Mouse (Mus musculus) heart, postnatal 25 days (tissue): ENCODE results near the gene Dnaic1. TPM values are rescaled to one million over a fixed set of nuclear protein-coding genes. Genes with fewer than 3 reads are reported as not detected.

Experiments used
- DNase-seq: peaks from one replicate; pipeline ENCODE4 v3.0.0; 2022; ENCODE audit warnings: low spot score
- intact Hi-C: fragments of 180-260 bp; cut with DNase I; formaldehyde crosslinking; loops from one replicate; pipeline ENCODE4 v1.15.1; 2025
- total RNA-seq, 2 experiments: library from RNA; stranded (reverse); gene quantifications; 2 replicates each; pipeline ENCODE4 v1.2.3; 2021

Dnaic1 gene
- 1 to 10 TPM; 1.8 to 2.7 TPM for total RNA-seq

DNA sequence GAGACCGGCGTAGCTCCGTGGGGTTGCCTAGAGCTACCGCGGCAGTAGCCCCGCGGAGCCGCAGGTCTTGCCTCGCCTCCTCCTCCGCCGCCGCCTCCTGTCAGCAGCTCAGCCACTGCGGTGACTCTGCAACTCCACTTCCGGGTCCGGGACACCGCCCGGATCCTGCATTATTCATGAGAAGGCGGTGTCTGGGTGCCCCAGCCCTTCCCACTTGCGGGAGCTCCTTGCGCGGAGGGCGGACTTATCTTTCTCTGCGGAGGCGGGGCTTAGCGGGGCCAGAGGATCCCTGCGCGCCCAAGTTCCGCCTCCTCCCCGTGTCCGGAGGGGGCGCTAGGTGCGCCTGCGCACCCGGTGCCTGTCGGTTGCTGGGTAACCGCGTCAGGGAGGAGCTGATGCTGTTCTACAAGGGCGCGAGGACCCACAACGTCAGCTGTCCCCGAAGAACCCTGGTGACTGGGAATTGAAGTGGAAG, at the start of gene Dnaic1, which contains the start of gene Fam219a:
Dnaic1 (plus strand) TSS at position 365 of the 475 bp plus-strand sequence.
Fam219a (minus strand) TSS at position 128 of the 475 bp plus-strand sequence.
- DNase-seq: peak; percentile 99
- intact Hi-C loops: loop anchor here (2.0 kb wide), 1 partner anchor 15 kb away; no protein-coding TSS in a partner anchor

DNA sequence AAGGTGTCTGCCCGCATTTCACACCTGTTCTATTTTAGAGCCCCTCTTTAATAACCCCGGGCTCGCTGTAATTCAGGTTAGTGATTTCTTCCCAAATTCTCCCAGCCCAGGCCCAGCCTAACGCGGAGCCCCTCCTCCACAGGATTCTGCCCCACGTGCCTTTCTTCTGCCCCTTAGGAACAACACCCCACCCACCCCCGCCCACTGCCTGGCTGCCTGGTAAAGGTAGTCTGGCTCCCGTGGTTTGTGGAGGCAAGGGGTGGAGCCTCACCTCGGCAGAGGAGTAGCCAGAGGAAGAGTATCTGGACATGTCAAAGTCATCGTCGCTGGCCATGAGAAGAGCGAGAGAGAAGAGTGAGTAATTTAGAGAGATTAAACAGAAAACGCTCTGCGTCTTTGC, 48.9 kb upstream of the Dnaic1 start:
- intact Hi-C loops: no loop called here
- DNase-seq: no peak

GRCm38 (mm10) chr4:41522136-41522535, 47.4 kb upstream of the Dnaic1 start:
- no peak for DNase-seq
- intact Hi-C loops: loop anchor here (2.0 kb wide), 2 partner anchors 93 to 131 kb away; no protein-coding TSS in a partner anchor

DNA sequence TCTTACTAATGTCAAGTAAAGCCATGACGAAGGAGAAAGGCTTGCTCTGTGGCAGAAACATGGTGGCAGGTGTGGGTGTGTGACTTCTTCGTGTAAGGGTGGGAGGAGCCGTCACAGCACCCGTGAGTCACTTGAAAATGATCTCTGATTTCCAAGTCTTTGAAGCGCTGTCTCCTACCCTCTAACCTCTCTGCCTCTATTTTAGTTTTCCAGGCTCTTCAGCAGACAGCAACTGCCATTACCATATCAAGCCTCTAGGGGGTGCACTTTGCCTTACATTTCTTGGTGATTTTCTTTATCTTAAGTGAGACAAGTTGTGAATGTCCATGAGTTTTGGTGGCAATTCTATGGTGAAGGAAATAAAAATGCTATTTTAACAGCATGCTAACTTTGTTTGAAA, 46.8 kb upstream of the Dnaic1 start:
- intact Hi-C loops: loop anchor here (2.0 kb wide), 2 partner anchors 92 to 130 kb away; no protein-coding TSS in a partner anchor
- DNase-seq: no peak

- intact Hi-C loops: loop anchor here (2.0 kb wide), 2 partner anchors 91 to 129 kb away; no protein-coding TSS in a partner anchor
- no peak for DNase-seq
These were observed 45.7 kb upstream of the Dnaic1 start for GRCm38 (mm10) chr4:41523839-41524238.

GRCm38 (mm10) chr4:41524829-41525228, 44.7 kb upstream of the Dnaic1 start:
- intact Hi-C loops: no loop called here
- no peak for DNase-seq

- intact Hi-C loops: no loop called here
These were observed 43.0 kb upstream of the Dnaic1 start for GRCm38 (mm10) chr4:41526553-41526952.

DNA sequence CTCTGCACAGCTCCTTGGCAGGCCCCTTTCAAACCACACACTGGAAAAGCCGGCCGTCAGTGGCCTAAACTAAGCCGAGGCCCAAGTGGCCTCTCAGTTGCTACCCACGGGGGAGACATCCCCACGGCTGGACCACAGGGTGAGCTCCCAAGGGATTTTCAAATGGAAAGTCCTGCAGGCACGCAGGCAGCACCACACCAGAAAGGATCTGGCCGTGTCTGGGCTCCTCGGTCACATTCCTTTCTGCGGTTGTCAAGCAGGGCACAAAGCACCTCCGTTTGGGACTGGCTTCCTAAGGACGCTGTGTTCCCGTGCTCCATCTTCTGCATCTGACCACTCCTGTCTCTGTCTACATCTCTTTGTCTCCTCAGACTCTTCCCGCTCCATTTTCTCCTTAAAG, 42.5 kb upstream of the Dnaic1 start:
- intact Hi-C loops: no loop called here
- no peak for DNase-seq

More at GRCm38 (mm10) chr4:41526553-41526952, 43.0 kb upstream of the Dnaic1 start:
- DNase-seq: no peak

DNA sequence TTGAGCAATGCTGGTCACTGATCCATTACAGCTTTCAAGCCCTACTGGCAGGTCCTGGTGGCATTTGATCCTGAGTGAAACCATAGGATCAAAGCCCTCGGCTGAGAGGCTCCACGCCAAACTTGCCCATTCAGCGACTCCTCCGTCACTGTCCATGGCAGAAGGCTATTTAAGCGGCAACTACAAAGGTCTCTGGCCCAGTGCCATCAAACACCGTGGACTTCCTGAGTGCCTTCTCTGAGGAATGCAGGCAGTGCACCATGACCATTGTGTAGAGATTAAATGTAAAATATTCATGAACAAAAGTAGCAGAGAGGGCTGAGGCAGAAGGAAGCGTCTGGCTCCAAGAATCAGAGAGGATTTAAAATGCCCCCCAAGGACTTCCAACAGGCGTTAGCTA, 41.6 kb upstream of the Dnaic1 start:
- intact Hi-C loops: no loop called here
- DNase-seq: no peak

GRCm38 (mm10) chr4:41532420-41532819, 37.2 kb upstream of the Dnaic1 start:
- intact Hi-C loops: no loop called here

DNA sequence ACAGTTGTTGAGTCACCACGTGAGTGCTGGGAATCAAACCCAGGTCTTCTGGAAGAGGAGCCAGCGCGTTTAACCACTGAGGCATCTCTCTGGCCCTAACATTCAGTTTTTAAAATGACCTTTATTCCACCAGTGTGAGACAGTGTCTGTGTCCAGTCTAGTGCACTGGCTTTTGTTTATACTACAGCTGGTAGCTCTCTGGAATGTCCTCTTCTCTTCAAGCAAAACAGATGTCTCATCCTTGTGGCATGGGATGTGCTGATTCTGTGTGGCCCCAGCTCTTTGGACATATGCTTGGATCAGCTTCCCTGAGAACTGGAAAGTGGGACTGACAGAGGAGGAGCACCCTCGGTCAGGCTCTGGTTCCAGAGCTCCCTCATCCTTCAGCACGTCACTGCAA, 34.7 kb upstream of the Dnaic1 start:
- intact Hi-C loops: no loop called here
- no peak for DNase-seq

More at GRCm38 (mm10) chr4:41532420-41532819, 37.2 kb upstream of the Dnaic1 start:
- DNase-seq: no peak

DNA sequence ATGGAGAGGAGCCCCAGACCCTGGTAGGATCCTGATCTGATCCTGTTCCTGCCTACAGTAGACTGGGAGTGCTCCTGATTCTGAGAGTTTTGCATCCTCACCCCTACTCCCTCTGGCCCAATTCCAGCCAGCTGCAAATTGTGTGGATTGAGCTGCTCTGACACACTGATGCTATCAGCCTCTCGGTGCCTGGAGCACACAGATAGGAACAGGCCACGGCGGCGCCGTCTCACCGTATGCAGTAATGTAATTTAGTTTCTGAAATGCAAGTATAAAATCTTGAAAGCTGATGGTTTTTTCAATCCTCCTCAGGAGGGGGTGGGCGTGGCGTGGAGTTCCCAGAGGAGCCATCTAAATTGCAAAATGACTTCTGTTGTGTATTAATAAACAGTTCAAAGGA, 27.4 kb upstream of the Dnaic1 start:
- intact Hi-C loops: no loop called here
- DNase-seq: no peak

- intact Hi-C loops: no loop called here
- DNase-seq: no peak
These were observed 23.6 kb upstream of the Dnaic1 start for GRCm38 (mm10) chr4:41545985-41546384.

DNA sequence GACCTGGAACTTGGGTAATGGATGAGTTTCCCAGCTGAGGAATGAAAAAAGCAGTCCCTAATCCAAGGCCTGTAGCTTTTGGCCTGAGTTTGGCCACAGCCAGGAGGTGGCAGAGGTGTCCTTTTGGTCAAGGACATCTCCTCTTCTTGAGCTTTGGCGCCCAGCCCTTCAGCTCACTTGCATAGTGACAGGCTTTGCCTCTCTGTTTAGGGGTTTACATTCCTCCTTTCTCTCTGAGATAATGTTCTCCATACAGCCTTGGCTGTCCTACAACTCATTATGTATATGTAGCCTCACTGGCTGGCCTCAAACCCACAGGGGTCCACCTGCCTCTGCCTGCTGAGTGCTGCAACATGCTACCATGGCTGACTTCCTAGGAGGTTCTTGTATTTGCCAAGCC, 22.5 kb upstream of the Dnaic1 start:
- no peak for DNase-seq
- intact Hi-C loops: no loop called here

DNA sequence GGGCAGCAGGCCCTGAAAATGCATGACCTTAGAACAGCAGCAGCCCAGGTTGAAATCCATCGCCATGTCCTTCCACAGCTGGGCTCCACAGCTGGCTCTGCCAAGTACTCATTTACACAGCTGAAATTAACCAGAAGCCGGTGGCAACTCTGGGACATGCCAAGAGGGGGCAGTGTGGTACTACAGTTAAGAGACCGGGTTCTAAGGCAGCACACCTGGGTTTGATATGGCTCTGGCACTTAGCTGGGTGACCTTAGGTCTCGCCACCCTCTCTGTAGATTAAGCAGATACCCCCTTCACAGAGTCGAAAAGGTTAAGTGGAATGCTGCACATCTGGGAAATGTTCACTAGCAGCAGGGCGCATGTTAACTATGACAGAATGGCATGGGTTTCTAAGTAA, 17.0 kb upstream of the Dnaic1 start:
- intact Hi-C loops: loop anchor here (1.0 to 5.0 kb wide), 4 partner anchors 62 to 155 kb away; partner anchors contain the start of gene Nudt2
- DNase-seq: peak; percentile 50

GRCm38 (mm10) chr4:41553116-41553515, 16.5 kb upstream of the Dnaic1 start:
- DNase-seq: no peak
- intact Hi-C loops: loop anchor here (2.0 to 5.0 kb wide), 3 partner anchors 86 to 154 kb away; partner anchors contain the start of gene Nudt2

DNA sequence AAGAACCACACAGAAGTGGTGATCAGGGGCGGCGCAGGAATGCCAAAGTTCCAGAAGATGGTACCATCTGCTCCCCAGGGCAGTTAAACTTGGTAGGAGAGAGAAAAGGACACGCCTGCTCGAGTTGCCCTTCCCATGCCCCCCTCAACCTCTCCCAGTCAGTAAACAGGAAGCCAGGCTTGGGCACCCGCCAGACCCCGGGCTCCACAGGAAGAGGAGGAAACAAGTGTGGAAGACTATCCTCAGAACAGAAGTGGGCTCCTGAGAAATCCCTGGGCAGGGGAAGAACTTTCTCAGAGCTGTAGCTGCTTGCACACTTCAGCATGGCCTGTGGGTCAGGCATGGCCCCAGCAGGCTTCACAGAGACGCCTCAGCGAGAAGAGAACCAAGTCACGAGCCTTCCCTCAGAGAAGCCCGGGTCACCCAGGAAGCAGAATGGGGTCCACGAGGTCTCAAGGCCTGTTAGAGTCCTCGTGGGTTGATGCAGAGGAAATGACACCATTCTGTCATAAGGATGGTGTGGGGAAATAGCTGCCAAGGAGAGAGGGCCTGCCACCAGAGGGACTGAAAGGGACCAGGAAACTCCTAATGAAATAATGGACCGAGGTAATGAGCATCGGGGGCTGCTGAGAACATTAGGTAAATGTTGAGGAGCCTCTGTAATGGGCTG, 14.4 kb upstream of the Dnaic1 start:
- intact Hi-C loops: loop anchor here (2.0 to 5.0 kb wide), 3 partner anchors 14 to 152 kb away; partner anchors contain the start of genes Dnaic1, Fam219a and Nudt2
- peak; percentile 66 for DNase-seq

- intact Hi-C loops: no loop called here
- DNase-seq: no peak
These were observed 13.1 kb upstream of the Dnaic1 start for GRCm38 (mm10) chr4:41556311-41556953.

- intact Hi-C loops: no loop called here
- no peak for DNase-seq
These were observed 12.5 kb upstream of the Dnaic1 start for GRCm38 (mm10) chr4:41557092-41557491.

DNA sequence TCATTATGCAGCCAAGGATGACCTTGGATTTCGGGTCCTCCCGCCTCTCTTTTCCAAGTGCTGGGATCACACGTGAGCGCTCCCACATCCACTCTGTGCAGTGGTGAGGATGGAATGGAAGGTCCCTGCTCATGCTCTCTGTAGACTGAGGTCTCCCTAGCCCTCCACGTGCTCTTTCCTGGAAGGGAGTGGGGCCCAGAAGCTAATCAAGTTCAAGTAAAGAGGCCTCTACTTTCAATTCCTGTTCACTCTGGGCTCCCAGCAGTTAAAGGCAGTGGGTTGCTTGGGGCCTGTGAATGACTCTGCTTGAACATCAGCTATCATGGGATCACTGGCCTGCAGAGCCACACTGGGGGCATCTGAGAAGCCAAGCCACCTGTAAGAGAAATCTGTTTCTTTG, 6.3 kb upstream of the Dnaic1 start:
- no peak for DNase-seq
- intact Hi-C loops: no loop called here

- intact Hi-C loops: no loop called here
- DNase-seq: no peak
These were observed 3.5 kb upstream of the Dnaic1 start for GRCm38 (mm10) chr4:41566123-41566522.
